Mouse (Mus musculus) lung, postnatal 0 days (tissue): ENCODE results near the gene Olfr12.

Source experiments
- CTCF ChIP-seq: IDR thresholded peaks from 2 replicates; pipeline ENCODE4 v1.5.1; 2016; ENCODE audit warnings: antibody characterized with exemption, mild to moderate bottlenecking
- EP300 ChIP-seq: IDR thresholded peaks from 2 replicates; pipeline ENCODE4 v1.6.1; 2016; ENCODE audit warnings: antibody characterized with exemption, mild to moderate bottlenecking, control low read depth

DNA sequence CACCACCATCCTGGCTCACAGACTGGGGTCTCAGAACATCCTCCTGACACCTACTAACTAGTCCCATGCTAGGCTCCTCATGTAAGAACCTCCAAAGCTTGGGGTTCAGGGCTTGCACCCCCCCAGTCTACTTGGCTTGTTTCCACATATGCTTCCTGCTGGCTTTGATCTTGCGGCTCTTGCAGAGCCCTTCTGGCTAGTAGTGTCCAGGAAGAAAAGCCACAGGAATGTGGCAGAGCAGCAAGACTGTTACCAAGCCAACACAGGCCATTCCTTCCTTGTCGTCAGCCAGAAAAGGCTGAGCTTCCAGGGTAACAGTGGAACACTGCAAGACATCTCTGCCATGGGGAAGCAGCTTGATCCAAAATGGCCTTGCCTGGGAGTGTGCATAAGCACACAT is 37.1 kb downstream of the Olfr12 start:
- TF ChIP-seq EP300 (no peak), CTCF (no peak)
